Mouse (Mus musculus) pancreas, adult 10 weeks (tissue): ENCODE measurements around the gene Emsy. TPM values are rescaled to one million over a fixed set of nuclear protein-coding genes. Genes with fewer than 3 reads are reported as not detected.

Source experiments
- polyA plus RNA-seq: library from polyadenylated mRNA; stranded (reverse); fragments of 350-450 nt; fragmentation: Illumina TruSeq; extraction: RNeasy Lipid Tissue Mini Kit (QIAGEN cat#74804); gene quantifications from one replicate; pipeline ENCODE4 v1.2.3, GENCODE M21; 2015; ENCODE audit warnings: low read depth, low replicate concordance; ENCODE audit not compliant: insufficient read depth

Gene Emsy
- 5.1 TPM for polyA plus RNA-seq

DNA sequence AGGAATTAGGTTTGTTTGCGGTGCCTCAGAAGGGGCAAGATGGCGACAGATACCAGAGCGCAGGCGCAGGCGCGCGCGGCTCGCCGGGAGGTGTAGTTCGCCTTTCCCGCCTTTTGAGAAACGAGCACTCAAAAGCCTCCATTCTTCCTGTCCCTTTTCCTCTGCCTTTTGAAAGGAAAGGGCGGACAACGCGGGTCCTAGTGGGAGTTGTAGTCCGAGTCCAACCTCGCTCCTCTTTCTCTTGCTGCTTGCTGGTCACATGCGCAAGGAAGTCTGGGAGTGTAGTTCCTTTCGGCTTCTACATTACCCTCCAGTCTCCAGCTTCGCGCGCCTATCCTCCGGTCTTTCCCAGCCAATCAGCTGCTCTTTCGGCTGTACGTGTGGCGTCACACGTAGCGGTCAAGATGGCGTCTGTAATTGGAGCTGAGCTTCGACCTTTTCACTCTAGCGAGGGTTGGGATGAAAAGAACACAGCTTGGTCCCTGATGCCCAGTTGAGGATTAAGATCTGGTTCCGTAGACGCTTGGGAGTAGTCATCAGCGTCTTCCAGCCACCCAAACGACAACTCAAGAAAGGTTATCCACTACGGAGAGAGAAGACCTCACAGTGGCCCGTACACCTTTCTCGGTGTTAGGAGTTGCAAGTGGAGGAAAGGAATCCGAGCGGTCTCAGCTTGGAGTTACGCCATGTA lies at the start of gene Emsy:
TSS of gene Emsy (minus strand) at position 253 of the 691 bp plus-strand sequence.

GRCm38 (mm10) chr7:98702283-98703240 lies 46.0 kb upstream of the Emsy start, which contains the start of gene Thap12:
Gene Thap12, plus strand, starts transcription at chr7:98703103.

Other genes starting within 250 kb of the Emsy start
- gene Gucy2d, start 216.4 kb downstream of the Emsy start, polyA plus RNA-seq: not detected
- 10.0 TPM for gene Lrrc32, start 167.5 kb downstream of the Emsy start, polyA plus RNA-seq
- 9.9 TPM for gene Thap12, start 46.3 kb upstream of the Emsy start, polyA plus RNA-seq
- 1.6 TPM for gene Wnt11, start 178.3 kb upstream of the Emsy start, polyA plus RNA-seq